Mouse (Mus musculus): ENCODE data around the gene 2310057M21Rik. TPM values are rescaled to one million over a fixed set of nuclear protein-coding genes. Genes with fewer than 3 reads are reported as not detected.
"Not testable (repeated sequence)": the region's sequence is repeated elsewhere in the genome, so short reads cannot be mapped to it uniquely, and the experiment has no call there.

2310057M21Rik gene
- 20.8 and 23.9 TPM in 2 replicates for polyA plus RNA-seq (2016; fragmentation: Nextera tagmentation; extraction: Ambion mirVana)

- peak within 1 kb of the TSS; percentile 92 for H3K4me3 ChIP-seq
- peak; percentile 98 for DNase-seq (ENCODE audit: low spot score)
- H3K4me1 ChIP-seq: peaks cover 17% of the 10 kb centered on the region
- H3K36me3 ChIP-seq (replicated peaks): peaks cover 33% of the 10 kb centered on the region
- H3K9me3 ChIP-seq: no peaks in the 10 kb centered on the region
- peaks cover 6% of the 10 kb centered on the region; the same call in 1 of the 2 replicates for H3K27me3 ChIP-seq (replicated peaks; ENCODE audit: low read depth, poor library complexity, severe bottlenecking)
- under 1% methylated on average over 55 of the region's 55 CpGs for WGBS
- peak within 1 kb of the TSS; percentile 94 for H3K27ac ChIP-seq (replicated peaks)
These were observed at the start of gene 2310057M21Rik for GRCm38 (mm10) chr7:131362615-131363300. TSS of gene 2310057M21Rik (minus strand) at chr7:131362759.

GRCm38 (mm10) chr7:131411941-131412270 lies 49.3 kb upstream of the 2310057M21Rik start:
- DNase-seq (ENCODE audit: low spot score): no peak
- no peak overlapping the region for H3K27ac ChIP-seq (replicated peaks)
- H3K27me3 ChIP-seq (replicated peaks; ENCODE audit: low read depth, poor library complexity, severe bottlenecking): no peaks in the 10 kb centered on the region
- H3K4me3 ChIP-seq: no peak overlapping the region; the same call in 1 of the 2 replicates
- 74% methylated on average over 2 of the region's 2 CpGs for WGBS
- H3K36me3 ChIP-seq (replicated peaks): peaks cover 3% of the 10 kb centered on the region; the same call in 1 of the 2 replicates
- no peaks in the 10 kb centered on the region for H3K9me3 ChIP-seq
- peaks cover 18% of the 10 kb centered on the region for H3K4me1 ChIP-seq

- WGBS: 67% methylated on average over 10 of the region's 10 CpGs
- no peak for DNase-seq (ENCODE audit: low spot score)
- Histone ChIP-seq H3K27me3 (replicated peaks; ENCODE audit: low read depth, poor library complexity, severe bottlenecking) (no peaks in the 10 kb centered on the region), H3K27ac (replicated peaks) (no peak overlapping the region), H3K4me1 (peaks cover 18% of the 10 kb centered on the region), H3K4me3 (peak overlapping the region; percentile 99), H3K9me3 (no peaks in the 10 kb centered on the region), H3K36me3 (replicated peaks) (peaks cover 6% of the 10 kb centered on the region; the same call in 1 of the 2 replicates)
These were observed 48.8 kb upstream of the 2310057M21Rik start for GRCm38 (mm10) chr7:131411221-131411940.

- Histone ChIP-seq H3K27me3 (replicated peaks; ENCODE audit: low read depth, poor library complexity, severe bottlenecking) (no peaks in the 10 kb centered on the region), H3K4me1 (peaks cover 18% of the 10 kb centered on the region), H3K4me3 (peak within 1 kb of the TSS; percentile 99), H3K36me3 (replicated peaks) (peaks cover 10% of the 10 kb centered on the region; the same call in 1 of the 2 replicates), H3K9me3 (no peaks in the 10 kb centered on the region), H3K27ac (replicated peaks) (peak within 1 kb of the TSS; percentile 95)
- WGBS: under 1% methylated on average over 42 of the region's 42 CpGs
- peak; percentile 98 for DNase-seq (ENCODE audit: low spot score)
These were observed 48.0 kb upstream of the 2310057M21Rik start, which contains the start of the genes Ikzf5 and Acadsb for GRCm38 (mm10) chr7:131410416-131411058. TSS of gene Ikzf5 (minus strand) at chr7:131410521. TSS of gene Acadsb (plus strand) at chr7:131410601.

- Histone ChIP-seq H3K4me3 (peak overlapping the region; percentile 99), H3K36me3 (replicated peaks) (peaks cover 10% of the 10 kb centered on the region; the same call in 1 of the 2 replicates), H3K27me3 (replicated peaks; ENCODE audit: low read depth, poor library complexity, severe bottlenecking) (no peaks in the 10 kb centered on the region), H3K27ac (replicated peaks) (peak overlapping the region; percentile 95), H3K9me3 (no peaks in the 10 kb centered on the region), H3K4me1 (peaks cover 18% of the 10 kb centered on the region)
- WGBS: under 1% methylated on average over 38 of the region's 38 CpGs
- no peak for DNase-seq (ENCODE audit: low spot score)
These were observed 47.4 kb upstream of the 2310057M21Rik start for GRCm38 (mm10) chr7:131409988-131410385.

GRCm38 (mm10) chr7:131409321-131409987 lies 46.9 kb upstream of the 2310057M21Rik start:
- Histone ChIP-seq H3K27ac (replicated peaks) (peak overlapping the region; percentile 95), H3K36me3 (replicated peaks) (peaks cover 10% of the 10 kb centered on the region; the same call in 1 of the 2 replicates)
- peak; percentile 12 for DNase-seq (ENCODE audit: low spot score)

GRCm38 (mm10) chr7:131391761-131392160 lies 29.2 kb upstream of the 2310057M21Rik start:
- H3K27me3 ChIP-seq (replicated peaks; ENCODE audit: low read depth, poor library complexity, severe bottlenecking); H3K4me3 ChIP-seq; DNase-seq (ENCODE audit: low spot score); H3K27ac ChIP-seq (replicated peaks); H3K9me3 ChIP-seq; H3K4me1 ChIP-seq: not testable (repeated sequence)
- peaks cover 69% of the 10 kb centered on the region for H3K36me3 ChIP-seq (replicated peaks)
- 88% methylated on average over 7 of the region's 7 CpGs for WGBS

More at GRCm38 (mm10) chr7:131409321-131409987, 46.9 kb upstream of the 2310057M21Rik start:
- WGBS: 9% methylated on average over 16 of the region's 16 CpGs
- H3K9me3 ChIP-seq: no peaks in the 10 kb centered on the region
- no peaks in the 10 kb centered on the region for H3K27me3 ChIP-seq (replicated peaks; ENCODE audit: low read depth, poor library complexity, severe bottlenecking)
- peak overlapping the region; percentile 99 for H3K4me3 ChIP-seq
- H3K4me1 ChIP-seq: peaks cover 18% of the 10 kb centered on the region

- H3K4me1 ChIP-seq: peaks cover 19% of the 10 kb centered on the region
- H3K27me3 ChIP-seq (replicated peaks; ENCODE audit: low read depth, poor library complexity, severe bottlenecking): no peaks in the 10 kb centered on the region
- peak overlapping the region; percentile 98; the same call in 1 of the 2 replicates for H3K27ac ChIP-seq (replicated peaks)
- 74% methylated on average over 9 of the region's 9 CpGs for WGBS
- no peak for DNase-seq (ENCODE audit: low spot score)
- H3K9me3 ChIP-seq: no peaks in the 10 kb centered on the region
- peak overlapping the region; percentile 87 for H3K4me3 ChIP-seq
- H3K36me3 ChIP-seq (replicated peaks): peaks cover 7% of the 10 kb centered on the region
These were observed 9.5 kb upstream of the 2310057M21Rik start for GRCm38 (mm10) chr7:131371880-131372651.

GRCm38 (mm10) chr7:131371470-131371860 lies 8.9 kb upstream of the 2310057M21Rik start:
- DNase-seq (ENCODE audit: low spot score): no peak
- H3K9me3 ChIP-seq: no peaks in the 10 kb centered on the region
- H3K4me3 ChIP-seq: peak overlapping the region; percentile 87
- 9% methylated on average over 9 of the region's 9 CpGs for WGBS
- H3K27me3 ChIP-seq (replicated peaks; ENCODE audit: low read depth, poor library complexity, severe bottlenecking): no peaks in the 10 kb centered on the region
- peak overlapping the region; percentile 98 for H3K27ac ChIP-seq (replicated peaks)
- peaks cover 7% of the 10 kb centered on the region for H3K36me3 ChIP-seq (replicated peaks)
- H3K4me1 ChIP-seq: peaks cover 19% of the 10 kb centered on the region

- 5% methylated on average over 47 of the region's 47 CpGs for WGBS
- Histone ChIP-seq H3K27me3 (replicated peaks; ENCODE audit: low read depth, poor library complexity, severe bottlenecking) (no peaks in the 10 kb centered on the region), H3K36me3 (replicated peaks) (peaks cover 7% of the 10 kb centered on the region), H3K27ac (replicated peaks) (peak within 1 kb of the TSS; percentile 98), H3K9me3 (no peaks in the 10 kb centered on the region), H3K4me3 (peak within 1 kb of the TSS; percentile 87), H3K4me1 (peaks cover 19% of the 10 kb centered on the region)
- peak; percentile 94 for DNase-seq (ENCODE audit: low spot score)
These were observed 8.3 kb upstream of the 2310057M21Rik start, which contains the start of gene Pstk for GRCm38 (mm10) chr7:131370648-131371469. TSS of gene Pstk (plus strand) at chr7:131371141.

- Histone ChIP-seq H3K4me3 (no peak overlapping the region), H3K9me3 (no peaks in the 10 kb centered on the region), H3K4me1 (peaks cover 17% of the 10 kb centered on the region), H3K27me3 (replicated peaks; ENCODE audit: low read depth, poor library complexity, severe bottlenecking) (peaks cover 6% of the 10 kb centered on the region; the same call in 1 of the 2 replicates), H3K27ac (replicated peaks) (no peak overlapping the region), H3K36me3 (replicated peaks) (peaks cover 19% of the 10 kb centered on the region)
- WGBS: 93% methylated on average over 8 of the region's 8 CpGs
- no peak for DNase-seq (ENCODE audit: low spot score)
These were observed 1.6 kb upstream of the 2310057M21Rik start for GRCm38 (mm10) chr7:131364131-131364530.
